Mouse (Mus musculus) c-Kit-positive CD71-positive TER-119-positive erythroid progenitor cells, embryonic 14.5 days (primary cell): ENCODE results near the gene Cpsf6.

Experiments
- DNase-seq: peaks from one replicate; pipeline ENCODE4 v3.0.0-alpha.2; 2013; ENCODE audit warnings: low spot score

The Cpsf6 gene

GRCm38 (mm10) chr10:117379908-117380307 lies at the start of gene Cpsf6:
TSS of gene Cpsf6 (minus strand) at chr10:117380015.
- no peak for DNase-seq

- DNase-seq: no peak
Observed at GRCm38 (mm10) chr10:117426615-117426969, 46.8 kb upstream of the Cpsf6 start.

- DNase-seq: no peak
Observed at GRCm38 (mm10) chr10:117425907-117426614, 46.2 kb upstream of the Cpsf6 start.

- DNase-seq: no peak
Observed at GRCm38 (mm10) chr10:117425013-117425412, 45.2 kb upstream of the Cpsf6 start.

- no peak for DNase-seq
Observed at GRCm38 (mm10) chr10:117424146-117424905, 44.5 kb upstream of the Cpsf6 start.

- no peak for DNase-seq
Observed at GRCm38 (mm10) chr10:117423025-117424002, 43.5 kb upstream of the Cpsf6 start.

- no peak for DNase-seq
Observed at GRCm38 (mm10) chr10:117422174-117422808, 42.5 kb upstream of the Cpsf6 start.

GRCm38 (mm10) chr10:117421283-117422107 lies 41.7 kb upstream of the Cpsf6 start:
- DNase-seq: no peak

GRCm38 (mm10) chr10:117420502-117421282 lies 40.9 kb upstream of the Cpsf6 start:
- DNase-seq: no peak

GRCm38 (mm10) chr10:117419577-117420290 lies 39.9 kb upstream of the Cpsf6 start:
- no peak for DNase-seq

- peak; percentile 31 for DNase-seq
Observed at GRCm38 (mm10) chr10:117418668-117419237, 38.9 kb upstream of the Cpsf6 start.

GRCm38 (mm10) chr10:117417772-117418667 lies 38.2 kb upstream of the Cpsf6 start:
- DNase-seq: peak; percentile 66

GRCm38 (mm10) chr10:117417470-117417767 lies 37.6 kb upstream of the Cpsf6 start:
- no peak for DNase-seq

GRCm38 (mm10) chr10:117416636-117417469 lies 37.0 kb upstream of the Cpsf6 start:
- DNase-seq: no peak

GRCm38 (mm10) chr10:117416095-117416494 lies 36.3 kb upstream of the Cpsf6 start:
- DNase-seq: no peak

GRCm38 (mm10) chr10:117415364-117416057 lies 35.7 kb upstream of the Cpsf6 start:
- no peak for DNase-seq

- no peak for DNase-seq
Observed at GRCm38 (mm10) chr10:117414726-117415125, 34.9 kb upstream of the Cpsf6 start.
